In the genomic region with DNA sequence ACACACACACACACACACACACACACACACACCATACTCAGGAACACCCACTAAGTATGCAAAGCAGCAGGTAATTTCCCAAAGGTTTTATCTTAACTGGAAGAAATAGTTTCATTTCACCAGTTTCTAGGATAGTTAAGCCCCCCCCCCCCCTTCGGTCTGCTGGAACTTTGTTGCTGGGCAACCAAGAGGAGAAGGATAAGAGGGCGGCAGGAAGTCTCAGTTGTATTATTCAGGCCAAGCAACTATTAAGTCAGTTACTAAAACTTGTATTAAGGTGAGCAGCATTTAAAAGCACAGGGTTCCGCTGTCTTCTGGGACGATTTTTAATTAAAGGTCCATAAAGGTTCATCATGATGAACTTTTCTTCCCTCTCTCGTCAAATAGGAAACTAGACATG, we compare ENCODE assay signal across 23 mouse cellular contexts.
"Had no signal": no experiment of that assay in that cellular context is flagged by ENCODE, and none has a peak within 500 bp of the region (broad histone marks: within the 10 kb centered on the region; RNA-seq: fewer than 3 reads in every experiment).

No protein-coding gene starts in this region.

- H3K4me1 ChIP-seq: liver, embryonic 12.5 days; liver, embryonic 15.5 days; megakaryocyte, embryonic 14.5 days had no signal

- DNase-seq: kidney, adult 2 months; kidney, postnatal 25 days; layer of hippocampus, adult 9-11 months; liver; lung, adult 18-20 months; lung, postnatal 10 days; lung, postnatal 36 days; right cerebral cortex, adult 18-20 months; right cerebral cortex, postnatal 14 days; right cerebral cortex, postnatal 4 days; thymus, adult 2 months; thymus, postnatal 14 days; thymus, postnatal 4 days had no signal

- H3K36me3 ChIP-seq: limb, embryonic 10.5 days; limb, embryonic 13.5 days; liver, embryonic 12.5 days; liver, embryonic 15.5 days; lung, embryonic 15.5 days; midbrain, embryonic 12.5 days had no signal

- H3K4me3 ChIP-seq: layer of hippocampus, adult 2 months; limb, embryonic 10.5 days; limb, embryonic 13.5 days; liver, embryonic 12.5 days; liver, embryonic 15.5 days; lung, embryonic 15.5 days; megakaryocyte, embryonic 14.5 days; midbrain, embryonic 12.5 days had no signal

- H3K4me2 ChIP-seq: limb, embryonic 13.5 days; liver, embryonic 12.5 days; liver, embryonic 15.5 days; lung, embryonic 15.5 days; midbrain, embryonic 12.5 days had no signal

- ATAC-seq: liver, embryonic 12.5 days had no signal

- H3K27me3 ChIP-seq: limb, embryonic 13.5 days; liver, embryonic 12.5 days; liver, embryonic 15.5 days; lung, embryonic 15.5 days; megakaryocyte, embryonic 14.5 days; midbrain, embryonic 12.5 days had no signal

- H3K9me3 ChIP-seq: limb, embryonic 10.5 days; limb, embryonic 13.5 days; liver, embryonic 12.5 days; liver, embryonic 15.5 days; lung, embryonic 15.5 days; midbrain, embryonic 12.5 days had no signal

- H3K9ac ChIP-seq: limb, embryonic 13.5 days; liver, embryonic 12.5 days; liver, embryonic 15.5 days; lung, embryonic 15.5 days; midbrain, embryonic 12.5 days had no signal

- H3K27ac ChIP-seq: kidney, postnatal 0 days; limb, embryonic 10.5 days; limb, embryonic 13.5 days; liver, embryonic 12.5 days; liver, embryonic 15.5 days; lung, embryonic 15.5 days; midbrain, embryonic 12.5 days; stomach, postnatal 0 days had no signal
